Mouse (Mus musculus) brain, embryonic 18.5 days (tissue): ENCODE data around the gene Chst10.

ENCODE experiments used
- DNase-seq: peaks from one replicate; pipeline ENCODE4 v3.0.0-alpha.2; 2012; ENCODE audit warnings: low read depth, low spot score

Chst10 gene

GRCm38 (mm10) chr1:38817268-38817667 is 80.7 kb downstream of the Chst10 start:
- DNase-seq: no peak

DNA sequence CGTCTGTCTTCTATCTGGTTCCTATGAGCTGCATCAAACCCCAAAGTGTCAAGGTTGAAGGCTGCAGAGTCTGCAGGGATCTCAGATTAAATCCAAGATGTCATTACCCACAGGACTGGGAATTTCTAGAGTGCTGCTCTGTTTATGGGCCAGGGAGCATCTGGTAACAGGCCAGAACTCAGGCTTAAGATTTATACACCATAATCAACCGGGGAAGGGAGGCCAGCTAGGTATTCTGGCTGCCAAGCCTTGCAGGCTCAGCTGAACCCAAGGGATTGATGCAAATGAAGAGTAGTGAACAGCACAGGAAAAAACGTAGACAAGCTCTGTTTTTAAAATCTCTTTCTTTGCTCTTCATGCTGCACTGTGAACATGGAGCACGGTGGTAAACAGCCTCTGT is 81.7 kb downstream of the Chst10 start:
- DNase-seq: no peak
